Mouse (Mus musculus) frontal cortex, postnatal 36 days (tissue): ENCODE data around the gene Gm20388.

Experiments used
- DNase-seq, 2 experiments: peaks; one replicate each; pipeline ENCODE4 v3.0.0; 2022; ENCODE audit warnings: low spot score in 2 of 2

Gene Gm20388

DNA sequence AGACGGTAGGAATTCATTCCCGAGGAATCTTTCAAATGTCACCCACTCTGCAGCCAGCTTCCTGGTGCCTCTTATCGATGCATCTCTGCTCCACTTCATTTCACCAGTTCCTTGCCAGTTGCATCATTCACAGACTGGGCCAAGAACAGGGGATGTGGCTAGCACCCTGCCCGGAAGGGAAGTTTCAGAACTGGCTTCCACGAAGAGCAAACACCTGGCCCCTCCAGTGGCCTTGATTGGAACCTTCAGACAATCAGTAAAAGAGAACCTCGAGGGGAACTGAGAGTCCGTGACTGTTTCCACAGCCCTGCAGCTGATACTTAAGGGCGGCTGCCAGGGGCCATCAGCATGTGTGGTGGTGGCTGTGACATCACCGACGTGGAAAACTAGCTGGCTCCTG lies 1937.9 kb downstream of the Gm20388 start:
- no peak for DNase-seq

- DNase-seq = no peak
Measured at GRCm38 (mm10) chr8:121849303-121849702, 1938.7 kb downstream of the Gm20388 start.

- DNase-seq = peak; percentile 72 to 81
Measured at GRCm38 (mm10) chr8:121850018-121850417, 1939.4 kb downstream of the Gm20388 start.

- DNase-seq = no peak
Measured at GRCm38 (mm10) chr8:121850436-121850820, 1939.8 kb downstream of the Gm20388 start.

DNA sequence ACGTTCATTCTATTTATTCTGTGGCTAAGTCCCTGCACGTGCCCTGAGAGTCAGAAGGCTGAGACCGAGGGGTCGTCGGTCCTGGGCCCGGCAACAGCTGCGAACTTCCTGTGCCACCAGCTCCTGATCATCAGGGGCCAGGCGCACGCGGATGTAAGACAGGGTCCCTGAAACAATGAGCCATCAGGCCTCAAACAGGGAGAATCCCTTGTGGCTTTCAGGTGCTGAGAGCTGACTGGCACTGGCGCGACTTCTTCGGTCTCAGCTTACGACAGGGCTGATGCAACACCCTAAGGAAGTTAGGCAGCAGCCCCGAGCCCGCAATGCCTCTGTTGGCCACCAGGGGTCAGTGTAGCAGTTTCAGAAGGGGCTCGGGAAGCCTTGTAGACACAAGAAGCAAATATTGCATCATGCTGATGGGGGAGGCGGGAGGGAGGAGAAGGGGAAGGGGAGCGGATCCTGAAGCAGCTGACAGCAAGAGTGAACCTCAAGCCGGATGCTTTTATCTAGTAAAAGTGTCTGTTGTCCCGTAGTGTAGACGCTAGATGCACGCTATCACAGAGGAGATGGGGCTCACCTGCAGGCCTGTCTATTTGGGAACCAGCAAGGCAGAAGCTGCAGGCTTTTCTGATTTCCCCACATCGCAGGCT lies 1940.3 kb downstream of the Gm20388 start:
- DNase-seq = peak; percentile 97 to 98

- no peak for DNase-seq
Measured at GRCm38 (mm10) chr8:121851716-121852115, 1941.1 kb downstream of the Gm20388 start.

- DNase-seq = no peak
Measured at GRCm38 (mm10) chr8:121852464-121852863, 1941.8 kb downstream of the Gm20388 start.

DNA sequence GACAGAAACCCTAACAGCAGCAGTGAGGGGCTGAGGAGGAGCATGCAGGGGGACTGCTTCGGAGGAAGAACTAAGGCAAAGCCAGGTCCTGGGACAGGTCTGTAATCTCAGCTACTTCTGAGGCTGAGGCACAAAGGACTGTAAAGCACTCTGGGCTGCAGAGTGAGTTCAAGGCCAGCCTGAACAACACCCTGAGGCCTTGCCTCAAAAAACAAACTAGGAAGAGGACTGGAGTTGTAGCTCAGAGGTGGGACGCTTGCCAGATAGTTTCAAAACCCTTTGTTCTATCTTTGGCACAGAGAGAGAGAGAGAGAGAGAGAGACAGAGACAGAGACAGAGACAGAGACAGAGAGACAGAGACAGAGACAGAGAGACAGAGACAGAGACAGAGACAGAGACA lies 1942.9 kb downstream of the Gm20388 start:
- DNase-seq = no peak

DNA sequence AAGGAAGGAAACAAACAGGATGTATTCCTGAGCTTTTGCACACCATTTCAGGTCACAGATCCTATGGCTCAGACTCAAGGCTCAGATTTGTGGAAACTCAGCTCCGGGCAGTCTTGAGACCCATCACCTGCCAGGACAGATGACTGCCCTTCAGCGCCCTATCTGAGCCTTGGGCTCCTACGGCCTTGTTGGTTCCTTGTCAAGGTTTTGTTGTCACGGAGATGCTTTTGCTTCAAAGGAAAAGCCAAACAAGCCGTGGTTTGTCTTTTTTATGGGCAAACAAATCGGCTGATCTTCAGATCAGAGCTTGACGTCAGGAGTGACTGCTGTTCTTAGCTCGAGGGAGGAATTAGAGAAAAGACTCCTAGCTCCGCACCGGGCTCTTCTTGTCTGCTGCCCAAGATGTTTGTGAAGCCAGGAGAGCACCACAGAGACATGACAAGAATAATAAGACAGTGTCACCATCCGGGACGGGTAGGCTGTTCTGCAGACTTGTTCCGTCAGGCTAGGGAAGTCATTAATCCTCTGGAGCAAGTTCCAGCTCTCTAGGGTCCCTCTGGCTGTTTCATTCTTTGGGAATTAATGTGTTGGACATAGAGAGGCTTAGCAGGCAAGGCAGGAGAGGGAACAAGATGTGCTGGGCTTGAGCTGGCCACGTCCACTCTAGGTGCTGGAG lies 1945.6 kb downstream of the Gm20388 start:
- DNase-seq = no peak

GRCm38 (mm10) chr8:121857331-121857730 lies 1946.7 kb downstream of the Gm20388 start:
- DNase-seq = no peak

DNA sequence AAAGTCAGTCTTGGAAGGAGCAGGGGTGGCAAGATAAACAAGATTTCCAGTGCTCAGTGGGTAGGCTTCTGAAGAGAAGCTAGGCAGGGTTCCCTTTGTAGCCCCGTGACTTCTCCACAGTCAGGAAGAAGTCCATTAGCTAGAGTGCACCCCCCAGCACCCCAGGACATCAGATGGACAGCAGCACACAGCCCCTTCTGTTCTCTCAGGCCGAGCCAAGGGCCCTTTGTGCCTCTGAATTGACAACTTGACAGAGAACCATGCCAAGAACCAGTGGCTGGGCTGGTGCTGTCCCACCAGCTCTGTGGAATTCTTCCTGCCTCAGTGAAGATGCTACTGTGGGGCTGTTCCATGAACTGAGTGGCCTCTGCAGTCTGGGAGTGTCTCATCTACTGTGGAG lies 1947.1 kb downstream of the Gm20388 start:
- DNase-seq = no peak

DNA sequence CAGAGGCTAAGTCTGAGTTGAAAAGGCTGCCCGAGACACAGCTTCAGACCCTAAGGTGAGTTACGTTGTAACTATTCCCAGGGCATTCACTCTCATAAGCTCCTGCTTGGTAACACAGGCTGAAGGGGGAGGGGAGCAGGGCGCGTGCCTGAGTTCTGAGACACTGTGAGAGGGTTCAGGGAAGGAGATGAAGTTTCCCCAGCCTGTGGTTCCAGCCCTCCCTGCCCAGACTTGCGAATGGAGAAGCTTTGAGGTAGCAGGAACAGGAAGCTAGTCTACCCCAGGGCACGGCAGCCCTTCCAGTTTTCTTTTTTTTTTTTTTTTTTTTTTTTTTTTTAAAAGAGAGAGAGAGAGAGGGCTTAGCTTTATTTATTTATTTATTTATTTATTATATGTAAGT lies 1950.6 kb downstream of the Gm20388 start:
- DNase-seq = no peak

GRCm38 (mm10) chr8:121861806-121862548 lies 1951.3 kb downstream of the Gm20388 start:
- no peak for DNase-seq

GRCm38 (mm10) chr8:121865356-121865755 lies 1954.7 kb downstream of the Gm20388 start:
- DNase-seq = no peak

DNA sequence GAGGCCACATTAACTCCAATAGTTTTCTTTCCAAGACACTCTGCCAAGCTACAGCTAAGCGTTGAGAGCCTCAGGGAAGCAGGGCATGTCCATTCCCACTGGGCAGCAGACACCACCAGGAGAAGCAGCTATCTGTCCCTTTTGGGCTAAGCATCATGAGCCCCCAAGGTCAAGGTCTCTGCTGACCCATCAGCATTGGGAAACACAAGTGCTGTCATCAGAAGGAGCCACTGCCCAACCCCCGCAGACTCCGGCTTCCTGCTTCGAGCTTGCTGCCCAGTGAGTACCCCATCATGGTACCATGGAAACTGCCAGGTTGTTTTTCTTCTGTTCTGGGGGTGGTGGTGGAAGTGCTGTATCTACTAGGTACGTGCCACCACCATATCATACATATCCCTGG lies 1957.6 kb downstream of the Gm20388 start:
- DNase-seq = no peak

- DNase-seq = no peak
Measured at GRCm38 (mm10) chr8:121868896-121869295, 1958.3 kb downstream of the Gm20388 start.

DNA sequence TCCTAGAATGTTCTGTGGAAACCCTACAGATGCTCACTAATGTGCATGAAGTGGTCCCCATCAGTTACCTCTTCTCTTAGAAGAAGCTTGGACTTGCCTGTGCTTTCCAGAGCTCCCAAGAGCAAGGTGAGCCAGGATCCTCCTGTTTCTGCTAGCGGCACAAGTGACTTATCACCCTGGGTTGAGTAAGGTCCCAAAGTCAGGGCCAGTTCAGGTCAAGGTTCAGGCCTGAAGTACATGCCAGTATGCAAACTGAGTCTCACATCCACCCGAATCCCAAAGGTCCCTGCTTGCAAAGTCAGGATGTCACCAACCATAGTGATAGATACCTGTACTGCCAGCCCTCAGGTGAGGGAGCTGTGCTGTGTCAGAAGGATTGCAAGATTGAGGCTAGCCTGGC lies 1959.5 kb downstream of the Gm20388 start:
- DNase-seq = no peak

GRCm38 (mm10) chr8:121871833-121872440 lies 1961.3 kb downstream of the Gm20388 start:
- no peak for DNase-seq

- no peak for DNase-seq
Measured at GRCm38 (mm10) chr8:121874031-121874430, 1963.4 kb downstream of the Gm20388 start.

DNA sequence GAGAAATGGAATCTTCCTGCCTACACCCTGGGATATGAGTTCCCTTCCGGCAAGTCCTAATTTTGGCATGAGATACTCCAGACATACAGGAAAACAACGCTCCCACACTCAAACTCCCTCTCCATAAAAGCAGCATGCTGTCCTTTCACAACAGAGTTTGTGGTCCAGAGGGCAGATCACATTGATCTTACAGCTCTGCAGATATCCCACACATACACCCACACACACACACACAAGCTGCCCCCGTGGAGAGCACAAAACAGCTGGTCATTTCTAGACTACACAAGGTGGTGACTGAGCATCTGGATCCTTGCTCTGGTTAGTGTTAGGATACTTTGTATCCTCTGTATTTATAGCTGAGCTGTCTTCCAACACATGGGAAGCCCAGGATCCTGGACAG lies 1964.4 kb downstream of the Gm20388 start:
- DNase-seq = peak in 1 of 2 experiments; percentile 43

- DNase-seq = no peak
Measured at GRCm38 (mm10) chr8:121875517-121875916, 1964.9 kb downstream of the Gm20388 start.

DNA sequence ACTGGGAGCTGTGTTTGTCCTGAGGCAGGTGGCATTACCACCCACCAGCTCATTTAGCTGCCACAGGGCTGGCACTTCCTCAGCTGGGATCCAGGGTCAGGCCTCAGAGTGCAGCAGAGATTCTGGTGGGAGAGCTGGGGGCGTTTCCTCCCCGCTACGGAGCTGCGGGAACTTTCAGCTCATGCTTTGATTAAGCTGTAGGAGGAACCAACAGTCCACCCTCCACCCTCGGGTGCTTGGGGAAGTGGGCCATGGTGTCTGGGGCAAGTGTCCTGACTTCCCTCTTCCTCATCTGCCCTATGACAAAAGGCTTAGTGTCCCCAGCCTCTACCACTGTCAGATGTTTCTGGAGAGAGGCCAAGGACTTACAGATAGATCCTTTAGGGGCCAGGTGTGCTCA lies 1966.6 kb downstream of the Gm20388 start:
- DNase-seq = no peak
